Mouse (Mus musculus) bone marrow, adult 2 months (tissue): ENCODE data around the gene Oxa1l.

Source experiments
- CTCF ChIP-seq: fragments of 200-500 bp; IDR thresholded peaks from 2 replicates; pipeline ENCODE4 v1.5.1; 2011; ENCODE audit warnings: low read length, control low read depth; ENCODE audit not compliant: control insufficient read depth, insufficient read depth
- POLR2A ChIP-seq: fragments of 200-500 bp; IDR thresholded peaks from 2 replicates; pipeline ENCODE4 v1.6.1; 2011; ENCODE audit warnings: low read depth, mild to moderate bottlenecking, control low read depth, low read length, borderline replicate concordance; ENCODE audit not compliant: control insufficient read depth

DNA sequence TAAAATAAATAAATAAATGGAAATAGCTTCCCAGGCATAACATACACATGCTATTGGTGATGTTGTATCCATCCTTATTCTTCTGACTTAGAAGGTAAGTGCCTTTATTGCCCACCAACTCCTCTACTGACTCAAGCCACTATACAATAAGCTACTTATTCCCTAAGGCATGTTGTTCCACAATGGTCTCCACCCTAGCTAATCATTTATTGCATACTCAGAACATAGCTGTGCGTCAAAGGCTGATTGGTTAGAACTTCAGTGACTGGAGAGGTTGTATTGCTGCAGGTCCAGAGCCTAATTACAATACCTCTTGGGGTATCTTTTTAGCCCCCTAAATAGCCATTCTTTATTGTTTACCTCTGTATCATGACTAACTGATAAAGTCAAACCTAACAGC, 29.5 kb upstream of the Oxa1l start:
- no peak for TF ChIP-seq POLR2A
- TF ChIP-seq CTCF = no peak
